Mouse (Mus musculus): ENCODE results near the gene 3110082J24Rik. TPM values are rescaled to one million over a fixed set of nuclear protein-coding genes. Genes with fewer than 3 reads are reported as not detected.

Gene 3110082J24Rik
- total RNA-seq (2021) = not detected
- long read RNA-seq, experiment 1 = 0 reads
- long read RNA-seq, experiment 2 = 0 reads

- TF ChIP-seq CTCF (IDR thresholded peaks at IDR 0.05) = no peak
Measured at GRCm38 (mm10) chr5:30105668-30106300, at the start of gene 3110082J24Rik. Gene 3110082J24Rik (minus strand): TSS chr5:30106086.

GRCm38 (mm10) chr5:30155395-30155792 is 49.5 kb upstream of the 3110082J24Rik start:
- Histone ChIP-seq H3K27ac (peak overlapping the region; percentile 100), H3K4me3 (peak overlapping the region; percentile 86)
- no peak for DNase-seq
- intact Hi-C loops (cut with DNase I) = no loop called here
- TF ChIP-seq CTCF (IDR thresholded peaks at IDR 0.05) = no peak

More at GRCm38 (mm10) chr5:30105668-30106300, at the start of gene 3110082J24Rik:
- no peak for DNase-seq
- Histone ChIP-seq H3K4me3 (peak within 1 kb of the TSS; percentile 74), H3K27ac (no peak within 1 kb of the TSS)
- intact Hi-C loops (cut with DNase I) = no loop called here

DNA sequence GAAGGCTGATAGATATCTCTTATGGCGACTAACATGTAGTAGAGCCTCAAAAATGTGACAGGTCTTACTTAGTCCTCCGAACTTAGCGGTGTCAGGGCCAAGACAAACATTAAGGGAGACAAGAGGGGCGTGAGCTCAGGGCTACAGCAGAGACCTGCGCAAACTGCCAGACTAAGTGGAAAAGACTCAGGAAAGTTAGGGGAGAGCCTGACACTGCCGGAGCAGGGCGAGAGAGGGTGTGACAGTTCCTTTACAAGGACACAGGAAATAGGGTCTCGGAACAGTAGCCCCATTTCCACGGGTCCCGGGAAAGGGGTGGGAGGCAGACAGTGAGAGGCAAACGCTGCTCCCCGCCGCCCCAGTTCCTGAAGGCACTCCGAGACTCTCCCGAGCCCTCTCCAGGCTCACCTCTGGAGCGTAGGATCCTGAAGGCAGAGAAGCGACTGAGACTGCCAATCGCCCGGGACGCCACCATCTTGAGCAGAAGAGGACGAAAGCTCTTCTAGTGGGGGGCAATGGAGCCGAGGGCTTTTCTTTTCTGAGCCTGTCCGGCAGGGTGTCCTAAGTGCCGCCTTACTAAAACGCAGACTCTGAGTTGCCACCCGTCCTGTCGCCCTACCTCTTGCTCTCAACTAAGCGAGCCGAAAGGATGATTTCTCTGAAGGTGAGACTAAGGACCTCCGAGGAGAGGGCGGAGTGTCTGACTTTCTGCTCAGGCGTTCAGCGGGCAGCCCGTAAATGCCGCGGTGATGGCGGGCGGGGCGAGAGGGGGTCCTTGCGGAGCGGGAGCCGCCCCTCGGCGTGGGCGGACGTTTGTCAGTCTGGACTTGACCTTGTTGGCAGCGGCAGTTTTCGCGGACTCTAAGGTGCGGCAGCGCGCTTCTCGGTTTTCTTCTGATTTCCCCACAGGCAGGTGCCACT is 48.8 kb upstream of the 3110082J24Rik start, which contains the start of the genes Hadha and Hadhb:
Gene Hadha, minus strand, starts transcription at position 689 of the 921 bp plus-strand sequence.
Gene Hadhb, plus strand, starts transcription at position 775 of the 921 bp plus-strand sequence.
- H3K27ac ChIP-seq = peak within 1 kb of the TSS; percentile 100
- no peak for TF ChIP-seq CTCF (IDR thresholded peaks at IDR 0.05)
- peak within 1 kb of the TSS; percentile 86 for H3K4me3 ChIP-seq
- peak; percentile 96 for DNase-seq
- intact Hi-C loops (cut with DNase I) = no loop called here

GRCm38 (mm10) chr5:30154013-30154412 is 48.1 kb upstream of the 3110082J24Rik start:
- Histone ChIP-seq H3K4me3 (peak overlapping the region; percentile 86), H3K27ac (peak overlapping the region; percentile 100)
- TF ChIP-seq CTCF (IDR thresholded peaks at IDR 0.05) = no peak
- no peak for DNase-seq
- intact Hi-C loops (cut with DNase I) = no loop called here

DNA sequence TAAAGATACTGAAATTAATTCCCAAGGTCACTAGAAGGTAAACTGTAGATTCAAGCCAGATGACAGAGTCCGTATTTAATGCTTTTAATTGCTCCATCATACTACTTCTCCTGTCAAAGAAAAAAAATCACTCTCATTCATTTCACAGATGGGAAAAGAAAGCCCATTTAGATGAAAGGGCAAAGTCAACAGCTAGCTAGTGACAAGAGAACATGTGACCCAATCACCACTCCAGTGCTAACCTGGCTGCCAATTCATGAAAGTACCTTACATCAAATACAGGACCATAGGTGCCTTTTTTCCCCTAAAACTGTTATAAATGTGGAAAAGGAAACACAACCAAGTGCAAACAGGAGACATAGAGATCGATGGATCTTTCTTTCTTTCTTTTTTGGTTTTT is 47.3 kb upstream of the 3110082J24Rik start:
- Histone ChIP-seq H3K4me3 (peak overlapping the region; percentile 86), H3K27ac (peak overlapping the region; percentile 100)
- intact Hi-C loops (cut with DNase I) = no loop called here
- no peak for DNase-seq
- no peak for TF ChIP-seq CTCF (IDR thresholded peaks at IDR 0.05)

GRCm38 (mm10) chr5:30152413-30152812 is 46.5 kb upstream of the 3110082J24Rik start:
- H3K4me3 ChIP-seq = peak overlapping the region; percentile 43
- DNase-seq = no peak
- TF ChIP-seq CTCF (IDR thresholded peaks at IDR 0.05) = no peak
- H3K27ac ChIP-seq = peak overlapping the region; percentile 100
- intact Hi-C loops (cut with DNase I) = no loop called here

DNA sequence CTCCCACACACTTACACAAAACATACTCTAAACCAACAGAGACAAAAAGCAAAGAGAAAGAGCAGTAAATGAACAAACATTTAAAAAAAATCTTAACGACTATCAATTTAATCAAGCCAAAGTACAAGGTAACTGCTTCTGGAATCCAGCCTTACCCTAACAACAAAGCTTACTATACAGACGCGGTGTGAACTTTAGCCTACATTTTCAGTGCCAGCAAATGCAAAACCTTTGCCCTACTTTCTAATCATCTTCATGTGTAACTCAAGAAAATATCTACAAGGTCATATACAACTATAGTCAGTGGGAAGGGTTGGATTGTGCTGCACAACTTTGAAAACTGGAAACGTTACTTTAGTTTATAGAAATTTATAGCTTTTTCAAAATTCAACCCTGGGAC is 46.1 kb upstream of the 3110082J24Rik start:
- intact Hi-C loops (cut with DNase I) = no loop called here
- Histone ChIP-seq H3K4me3 (peak overlapping the region; percentile 43), H3K27ac (peak overlapping the region; percentile 100)
- no peak for TF ChIP-seq CTCF (IDR thresholded peaks at IDR 0.05)
- DNase-seq = no peak

DNA sequence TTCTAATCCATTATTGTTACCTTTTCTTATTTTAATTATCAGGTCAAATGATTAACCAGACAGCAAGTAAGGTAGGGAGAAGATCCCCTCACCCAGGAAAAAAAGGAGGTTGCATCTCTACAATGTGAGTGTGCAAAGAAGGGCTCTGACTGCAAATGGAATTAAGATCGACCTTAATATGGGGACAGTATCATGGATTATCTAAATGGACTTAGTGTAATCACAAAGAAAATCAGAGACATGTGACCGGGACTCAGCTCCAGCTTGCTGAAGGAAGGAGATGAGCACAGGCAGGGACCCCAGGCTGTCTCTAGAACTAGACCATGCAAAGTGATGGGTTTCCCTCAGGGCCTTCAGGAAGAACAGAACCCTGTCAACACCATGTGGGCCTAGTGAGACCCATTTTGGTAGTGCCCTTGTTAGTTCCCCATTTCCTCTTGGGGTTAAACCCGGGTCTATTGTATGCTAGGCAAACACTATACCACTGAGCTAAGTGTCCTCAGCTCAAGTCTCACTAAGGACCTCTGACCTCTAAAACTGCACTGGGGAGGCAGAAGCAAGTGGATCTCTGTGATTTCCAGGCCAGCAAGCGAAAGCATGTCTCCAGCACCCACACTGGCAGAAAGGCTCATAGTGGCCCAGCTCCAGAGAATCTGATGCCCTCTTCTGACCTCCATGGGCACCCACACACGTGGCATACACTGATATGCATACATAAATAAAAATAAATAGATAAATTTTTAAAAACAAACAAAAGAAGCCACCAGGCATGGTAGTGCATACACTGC is 42.4 kb upstream of the 3110082J24Rik start:
- H3K4me3 ChIP-seq = no peak overlapping the region
- intact Hi-C loops (cut with DNase I) = no loop called here
- TF ChIP-seq CTCF (IDR thresholded peaks at IDR 0.05) = no peak
- no peak overlapping the region for H3K27ac ChIP-seq
- no peak for DNase-seq

DNA sequence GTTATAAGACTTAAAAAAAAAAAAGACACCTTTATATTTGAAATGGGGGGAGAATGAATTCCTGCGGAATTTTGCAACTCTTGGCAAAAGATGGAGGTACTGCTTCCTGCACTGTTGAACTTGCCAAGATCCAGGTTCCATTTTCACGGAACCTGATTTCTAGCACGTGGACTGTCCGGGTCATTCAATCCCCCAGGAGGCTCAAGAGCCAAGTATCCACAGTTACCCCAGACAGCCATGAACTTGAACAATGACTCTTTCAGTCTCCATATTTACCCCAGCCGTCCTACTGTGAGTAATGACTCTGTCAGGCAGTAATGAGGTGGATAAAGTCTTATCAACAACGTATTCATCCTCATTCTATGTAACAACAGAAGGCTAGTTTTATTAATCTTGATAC is 40.6 kb upstream of the 3110082J24Rik start:
- Histone ChIP-seq H3K27ac (no peak overlapping the region), H3K4me3 (no peak overlapping the region)
- no peak for DNase-seq
- no peak for TF ChIP-seq CTCF (IDR thresholded peaks at IDR 0.05)
- intact Hi-C loops (cut with DNase I) = no loop called here

DNA sequence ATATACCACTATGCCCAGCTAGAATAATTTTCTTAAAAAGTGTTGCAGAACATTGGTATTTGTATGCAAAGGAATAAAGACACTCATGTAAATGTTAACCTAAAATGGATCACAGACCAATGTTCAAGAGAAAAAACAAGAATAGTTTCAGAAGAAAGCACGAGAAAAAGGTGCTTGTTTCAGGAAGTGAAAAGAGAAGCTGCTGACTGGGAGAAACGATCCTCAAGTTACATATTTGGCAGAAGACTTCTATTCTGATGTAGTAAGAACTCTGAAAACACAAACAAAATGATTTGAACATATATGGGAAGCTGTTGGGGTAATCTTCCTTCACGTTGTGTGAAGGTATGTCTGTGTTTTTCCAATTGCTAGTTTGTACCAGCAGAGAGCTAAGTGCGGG is 32.3 kb upstream of the 3110082J24Rik start:
- no peak for TF ChIP-seq CTCF (IDR thresholded peaks at IDR 0.05)
- Histone ChIP-seq H3K4me3 (no peak overlapping the region), H3K27ac (no peak overlapping the region)
- DNase-seq = no peak
- intact Hi-C loops (cut with DNase I) = no loop called here

DNA sequence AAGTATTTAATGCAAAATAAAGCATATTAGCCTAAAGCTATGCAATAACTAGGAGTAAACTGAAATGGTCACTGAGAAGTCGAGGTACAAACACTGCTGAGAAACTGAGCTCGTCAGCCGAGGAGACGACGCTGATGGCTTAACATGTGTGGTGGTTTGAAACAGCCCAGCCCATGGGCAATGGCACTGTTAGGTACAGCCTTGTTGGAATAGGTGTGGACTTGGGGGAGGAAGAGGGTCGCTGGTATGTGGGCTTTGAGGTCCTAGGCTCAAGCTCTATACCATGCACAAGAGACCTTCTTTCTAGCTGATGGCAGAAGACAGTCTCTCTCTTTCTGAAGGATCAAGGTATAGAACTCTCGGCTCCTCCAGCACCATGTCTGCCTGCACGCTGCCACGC is 31.4 kb upstream of the 3110082J24Rik start:
- DNase-seq = no peak
- no peak for TF ChIP-seq CTCF (IDR thresholded peaks at IDR 0.05)
- no peak overlapping the region for H3K27ac ChIP-seq
- no peak overlapping the region for H3K4me3 ChIP-seq
- intact Hi-C loops (cut with DNase I) = no loop called here

GRCm38 (mm10) chr5:30135711-30136231 is 29.9 kb upstream of the 3110082J24Rik start:
- Histone ChIP-seq H3K4me3 (no peak overlapping the region), H3K27ac (no peak overlapping the region)
- DNase-seq = no peak
- no peak for TF ChIP-seq CTCF (IDR thresholded peaks at IDR 0.05)
- intact Hi-C loops (cut with DNase I) = no loop called here

Measured in gastrocnemius, adult 2 months (tissue).